Mouse (Mus musculus) MEL (cell line): ENCODE data around the gene Csad. TPM values are rescaled to one million over a fixed set of nuclear protein-coding genes. Genes with fewer than 3 reads are reported as not detected.

ENCODE experiments used
- DNase-seq: peaks from one replicate; pipeline ENCODE4 v3.0.0; 2011; ENCODE audit warnings: low read depth, low spot score
- H3K27ac ChIP-seq: 2 replicates; pipeline ENCODE4 v1.5.1; 2012; ENCODE audit warnings: low read depth, mild to moderate bottlenecking, control low read depth, low read length, moderate library complexity; ENCODE audit not compliant: control insufficient read depth
- H3K27me3 ChIP-seq, 2 experiments: fragments of 150-350 bp in 1 of 2; sonication (generic) in 1 of 2; 2 replicates each; pipeline ENCODE4 v1.6.1; 2012; ENCODE audit warnings: low read length in 2 of 2, mild to moderate bottlenecking in 2 of 2, improper control_type of control experiment in 1 of 2, moderate library complexity in 1 of 2; ENCODE audit not compliant: insufficient read depth in 2 of 2, control insufficient read depth in 1 of 2
- H3K36me3 ChIP-seq, 2 experiments: 2 replicates each; pipeline ENCODE4 v1.6.1; 2012 to 2014; ENCODE audit warnings: low read length in 2 of 2, improper control_type of control experiment in 1 of 2, inconsistent platforms in 1 of 2, mild to moderate bottlenecking in 1 of 2; ENCODE audit not compliant: insufficient read depth in 2 of 2, control insufficient read depth in 1 of 2
- H3K4me1 ChIP-seq, 2 experiments: fragments of 150-350 bp in 1 of 2; sonication (generic) in 1 of 2; 2 replicates each; pipeline ENCODE4 v1.6.1; 2012; ENCODE audit warnings: low read length in 2 of 2, improper control_type of control experiment in 1 of 2, mild to moderate bottlenecking in 1 of 2; ENCODE audit not compliant: insufficient read depth in 2 of 2, control insufficient read depth in 1 of 2
- H3K4me3 ChIP-seq, 2 experiments: fragments of 150-350 bp in 1 of 2; sonication (generic) in 1 of 2; 2 replicates each; pipeline ENCODE4 v1.5.1; 2012; ENCODE audit warnings: low read depth in 2 of 2, low read length in 2 of 2, mild to moderate bottlenecking in 2 of 2, moderate library complexity in 2 of 2, control low read depth in 1 of 2, improper control_type of control experiment in 1 of 2; ENCODE audit not compliant: control insufficient read depth in 1 of 2, insufficient read depth in 1 of 2
- H3K79me2 ChIP-seq: 2 replicates; pipeline ENCODE4 v1.6.1; 2012; ENCODE audit warnings: mild to moderate bottlenecking, low read length, moderate library complexity; ENCODE audit not compliant: control insufficient read depth, poor library complexity, insufficient read depth
- H3K9ac ChIP-seq: 2 replicates; pipeline ENCODE4 v1.6.1; 2012; ENCODE audit warnings: low read depth, mild to moderate bottlenecking, control low read depth, low read length, moderate library complexity; ENCODE audit not compliant: control insufficient read depth, poor library complexity, severe bottlenecking
- H3K9me3 ChIP-seq: fragments of 150-350 bp; sonication (generic); replicated peaks from 2 replicates; pipeline ENCODE4 v1.6.1; 2012; ENCODE audit warnings: mild to moderate bottlenecking, low read length, improper control_type of control experiment, moderate library complexity; ENCODE audit not compliant: insufficient read depth
- BHLHE40 ChIP-seq: IDR thresholded peaks from 2 replicates; pipeline ENCODE4 v1.6.1; 2012; ENCODE audit warnings: low read depth, mild to moderate bottlenecking, inconsistent platforms, low read length, improper control_type of control experiment, borderline replicate concordance
- CHD1 ChIP-seq: IDR thresholded peaks from 2 replicates; pipeline ENCODE4 v1.6.1; 2012; ENCODE audit warnings: low read depth, mild to moderate bottlenecking, inconsistent platforms, low read length, improper control_type of control experiment
- CTCF ChIP-seq, 3 experiments: IDR thresholded peaks in 2 of 3; conservative IDR thresholded peaks in 1 of 3; 2 replicates each; pipeline ENCODE4 v1.5.1; 2011 to 2012; ENCODE audit warnings: low read length in 3 of 3, low read depth in 2 of 3, mild to moderate bottlenecking in 2 of 3, improper control_type of control experiment in 1 of 3, inconsistent platforms in 1 of 3, mixed read lengths in 1 of 3, moderate library complexity in 1 of 3; ENCODE audit not compliant: control insufficient read depth in 1 of 3, insufficient read depth in 1 of 3, poor library complexity in 1 of 3, severe bottlenecking in 1 of 3
- E2F4 ChIP-seq: IDR thresholded peaks from 2 replicates; pipeline ENCODE4 v1.6.1; 2011; ENCODE audit warnings: low read depth, low read length, improper control_type of control experiment, borderline replicate concordance
- EP300 ChIP-seq, 2 experiments: IDR thresholded peaks; 2 replicates each; pipeline ENCODE4 v1.6.1; 2011; ENCODE audit warnings: improper control_type of control experiment in 2 of 2, low read length in 2 of 2, low read depth in 1 of 2, mild to moderate bottlenecking in 1 of 2
- ETS1 ChIP-seq: IDR thresholded peaks from 2 replicates; pipeline ENCODE4 v1.6.1; 2012; ENCODE audit warnings: low read depth, mild to moderate bottlenecking, inconsistent platforms, low read length, improper control_type of control experiment, moderate library complexity
- GABPA ChIP-seq: IDR thresholded peaks from 2 replicates; pipeline ENCODE4 v1.6.1; 2012; ENCODE audit warnings: low read depth, mild to moderate bottlenecking, inconsistent platforms, low read length, improper control_type of control experiment, moderate library complexity
- GATA1 ChIP-seq: IDR thresholded peaks from 2 replicates; pipeline ENCODE4 v1.6.1; 2011; ENCODE audit warnings: low read depth, low read length, improper control_type of control experiment
- HCFC1 ChIP-seq: IDR thresholded peaks from 2 replicates; pipeline ENCODE4 v1.6.1; 2012; ENCODE audit warnings: low read depth, mild to moderate bottlenecking, inconsistent platforms, low read length, improper control_type of control experiment, moderate library complexity
- KAT2A ChIP-seq: conservative IDR thresholded peaks from 2 replicates; pipeline ENCODE4 v1.6.1; 2012; ENCODE audit warnings: low read depth, low read length, improper control_type of control experiment, inconsistent platforms
- MAZ ChIP-seq: IDR thresholded peaks from 2 replicates; pipeline ENCODE4 v1.6.1; 2012; ENCODE audit warnings: low read depth, mild to moderate bottlenecking, inconsistent platforms, low read length, improper control_type of control experiment
- MYC ChIP-seq: IDR thresholded peaks from 2 replicates; pipeline ENCODE4 v1.6.1; 2011; ENCODE audit warnings: low read depth, mild to moderate bottlenecking, low read length, improper control_type of control experiment, moderate library complexity
- NELFE ChIP-seq: IDR thresholded peaks from 2 replicates; pipeline ENCODE4 v1.6.1; 2011; ENCODE audit warnings: low read depth, low read length, improper control_type of control experiment
- POLR2AphosphoS2 ChIP-seq: IDR thresholded peaks from 2 replicates; pipeline ENCODE4 v1.6.1; 2011; ENCODE audit warnings: low read length, improper control_type of control experiment
- POLR2AphosphoS5 ChIP-seq: IDR thresholded peaks from 2 replicates; pipeline ENCODE4 v1.6.1; 2012; ENCODE audit warnings: low read depth, borderline replicate concordance, mild to moderate bottlenecking, inconsistent platforms, low read length, moderate library complexity, mixed read lengths
- SIN3A ChIP-seq: IDR thresholded peaks from 2 replicates; pipeline ENCODE4 v1.6.1; 2012; ENCODE audit warnings: low read length, improper control_type of control experiment, inconsistent platforms
- TAL1 ChIP-seq: IDR thresholded peaks from 2 replicates; pipeline ENCODE4 v1.6.1; 2012; ENCODE audit warnings: mild to moderate bottlenecking, inconsistent platforms, low read length, moderate library complexity, mixed read lengths
- TBP ChIP-seq: IDR thresholded peaks from 2 replicates; pipeline ENCODE4 v1.8.0; 2011; ENCODE audit warnings: low read depth, low read length, improper control_type of control experiment
- TCF12 ChIP-seq: IDR thresholded peaks from 2 replicates; pipeline ENCODE4 v1.6.1; 2014; ENCODE audit warnings: low read depth, mild to moderate bottlenecking, inconsistent platforms, low read length, improper control_type of control experiment, moderate library complexity
- UBTF ChIP-seq: IDR thresholded peaks from 2 replicates; pipeline ENCODE4 v1.6.1; 2012; ENCODE audit warnings: low read depth, mild to moderate bottlenecking, inconsistent platforms, low read length, improper control_type of control experiment, moderate library complexity, borderline replicate concordance; ENCODE audit not compliant: insufficient read depth
- USF2 ChIP-seq, 2 experiments: IDR thresholded peaks; 2 replicates each; pipeline ENCODE4 v1.6.1; 2011 to 2012; ENCODE audit warnings: improper control_type of control experiment in 2 of 2, low read length in 2 of 2, borderline replicate concordance in 1 of 2, inconsistent platforms in 1 of 2, low read depth in 1 of 2, mild to moderate bottlenecking in 1 of 2; ENCODE audit not compliant: insufficient read depth in 1 of 2
- ZC3H11A ChIP-seq: IDR thresholded peaks from 2 replicates; pipeline ENCODE4 v1.6.1; 2012; ENCODE audit warnings: low read depth, mild to moderate bottlenecking, inconsistent platforms, low read length, improper control_type of control experiment
- ZKSCAN1 ChIP-seq: IDR thresholded peaks from 2 replicates; pipeline ENCODE4 v1.6.1; 2012; ENCODE audit warnings: low read depth, mild to moderate bottlenecking, inconsistent platforms, low read length, improper control_type of control experiment, moderate library complexity
- ZMIZ1 ChIP-seq: IDR thresholded peaks from 2 replicates; pipeline ENCODE4 v1.6.1; 2012; ENCODE audit warnings: low read depth, mild to moderate bottlenecking, inconsistent platforms, low read length, improper control_type of control experiment, moderate library complexity
- polyA plus RNA-seq, 2 experiments: library from polyadenylated mRNA; stranded (reverse) in 1 of 2; unstranded in 1 of 2; fragments of >175 nt in 1 of 2; fragments of >200 nt in 1 of 2; gene quantifications; 2 replicates each; pipeline versions ENCODE4 v1.2.1 to v1.2.4; 2012; ENCODE audit warnings: low replicate concordance in 2 of 2, low read depth in 1 of 2; ENCODE audit not compliant: insufficient read length in 2 of 2, insufficient read depth in 1 of 2, missing spikeins in 1 of 2
- total RNA-seq: library from RNA; depleted of rRNA; stranded (reverse); fragments of 300-350 nt; gene quantifications from 2 replicates; pipeline ENCODE4 v1.2.3, GENCODE M21; 2012

Csad gene
- total and polyA plus RNA-seq, 3 experiments = 4.1 to 10.5 TPM; not detected in 1

DNA sequence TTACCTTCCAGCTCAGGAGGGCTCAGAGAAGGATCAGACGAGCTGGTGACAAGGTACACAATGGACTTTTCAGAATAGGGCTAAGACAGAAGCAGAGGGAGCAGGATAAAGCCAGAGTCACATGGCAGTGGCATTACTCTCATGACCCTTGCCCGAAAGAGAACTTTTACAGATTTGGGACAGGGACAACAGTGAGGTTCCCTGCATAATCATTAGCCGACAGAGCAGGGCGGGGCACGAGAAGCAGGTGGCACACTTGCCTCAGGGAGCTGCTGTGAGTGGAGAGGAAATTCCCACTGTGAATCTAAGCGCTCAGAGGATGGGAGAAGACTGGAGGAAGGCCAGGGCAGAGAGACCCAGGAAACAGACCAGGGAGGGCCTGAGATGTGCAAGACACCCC, 15.6 kb downstream of the Csad start:
- no peak overlapping the region for H3K9ac ChIP-seq
- no peak for TF ChIP-seq NELFE
- TF ChIP-seq HCFC1 = no peak
- TF ChIP-seq ZC3H11A = no peak
- TF ChIP-seq TBP = no peak
- H3K9me3 ChIP-seq = no peaks in the 10 kb centered on the region
- no peak for DNase-seq
- no peaks in the 10 kb centered on the region for H3K79me2 ChIP-seq
- H3K27ac ChIP-seq = no peak overlapping the region
- H3K36me3 ChIP-seq = no peaks in the 10 kb centered on the region
- H3K27me3 ChIP-seq = no peaks in the 10 kb centered on the region
- 0 out of 4 replicates have a peak, but pooled peaks cover 0 to 7% of the 10 kb centered on the region in 2 experiments for H3K4me1 ChIP-seq
- H3K4me3 ChIP-seq = no peak overlapping the region

DNA sequence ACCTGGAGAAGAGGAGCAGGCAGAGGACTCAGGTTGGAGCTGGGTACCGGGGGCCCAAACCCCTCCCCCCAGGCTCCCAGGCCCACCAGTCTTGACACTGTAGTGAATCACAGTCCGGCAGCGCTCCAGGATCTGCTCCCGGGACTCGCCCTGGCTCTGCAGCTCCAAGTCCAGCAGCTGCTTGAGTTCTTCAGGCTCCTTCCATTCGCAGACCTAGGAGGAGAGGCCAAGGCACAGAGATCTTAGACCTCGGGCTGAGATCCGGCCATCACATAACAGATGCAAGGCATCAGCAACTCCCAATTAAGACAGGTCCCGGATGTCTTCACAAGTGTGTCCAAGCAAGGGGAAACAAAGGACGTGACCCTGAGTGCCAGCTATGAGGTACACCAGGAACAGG, 16.4 kb downstream of the Csad start:
- H3K9ac ChIP-seq = no peak overlapping the region
- H3K27ac ChIP-seq = no peak overlapping the region
- DNase-seq = no peak
- no peaks in the 10 kb centered on the region for H3K9me3 ChIP-seq
- H3K27me3 ChIP-seq = no peaks in the 10 kb centered on the region
- H3K4me3 ChIP-seq = no peak overlapping the region
- H3K79me2 ChIP-seq = no peaks in the 10 kb centered on the region
- H3K4me1 ChIP-seq = 0 out of 4 replicates have a peak, but pooled peaks cover 0 to 5% of the 10 kb centered on the region in 2 experiments
- H3K36me3 ChIP-seq = no peaks in the 10 kb centered on the region
- TF ChIP-seq ZKSCAN1 (no peak), CTCF (IDR thresholded peaks at IDR 0.05 in 2 of 3, conservative IDR thresholded peaks at IDR 0.05 in 1 of 3; ENCODE audit: control insufficient read depth in 1 of 3, insufficient read depth in 1 of 3, low read depth in 2 of 3, low read length in 3 of 3, poor library complexity in 1 of 3, severe bottlenecking in 1 of 3) (no peak), USF2 (IDR thresholded peaks at IDR 0.05; ENCODE audit: borderline replicate concordance in 1 of 2, insufficient read depth in 1 of 2, low read depth in 1 of 2, low read length in 2 of 2) (no peak), BHLHE40 (no peak), TAL1 (no peak), GATA1 (no peak), SIN3A (no peak), MAZ (no peak)
- TF ChIP-seq, all 39 proteins: peak for 0

DNA sequence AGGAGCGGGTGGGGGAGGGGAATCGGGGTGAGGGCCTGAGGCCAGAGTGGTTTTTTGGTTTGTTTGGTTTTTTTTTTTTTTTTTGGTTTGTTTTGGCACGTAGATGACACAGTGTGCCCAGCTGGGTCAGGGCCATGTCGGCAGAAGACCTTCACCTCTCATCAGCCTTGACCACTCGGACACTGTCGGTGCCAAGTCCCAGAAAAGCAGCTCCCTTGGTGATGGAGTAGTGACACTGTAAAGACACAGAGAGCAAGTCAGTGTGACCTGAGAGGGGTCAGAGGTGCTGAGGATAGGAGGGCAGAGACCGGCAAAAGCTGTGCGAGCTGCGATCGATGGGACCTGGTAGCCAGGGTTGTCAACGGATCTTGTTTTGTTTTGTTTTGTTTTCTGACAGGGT, 18.3 kb downstream of the Csad start:
- H3K27me3 ChIP-seq = no peaks in the 10 kb centered on the region
- H3K36me3 ChIP-seq = no peaks in the 10 kb centered on the region
- no peak overlapping the region for H3K9ac ChIP-seq
- no peaks in the 10 kb centered on the region for H3K79me2 ChIP-seq
- TF ChIP-seq TAL1 (no peak), GABPA (no peak), SIN3A (no peak), ZKSCAN1 (no peak), POLR2AphosphoS5 (no peak), TCF12 (no peak), CHD1 (no peak), POLR2AphosphoS2 (no peak), MYC (no peak), UBTF (no peak), ZMIZ1 (no peak), ETS1 (no peak), MAZ (no peak), E2F4 (no peak), ZC3H11A (no peak), EP300 (IDR thresholded peaks at IDR 0.05; ENCODE audit: low read depth in 1 of 2, low read length in 2 of 2) (no peak), KAT2A (no peak), NELFE (no peak)
- DNase-seq = no peak
- no peaks in the 10 kb centered on the region for H3K9me3 ChIP-seq
- no peaks in the 10 kb centered on the region for H3K4me1 ChIP-seq
- H3K27ac ChIP-seq = no peak overlapping the region
- H3K4me3 ChIP-seq = no peak overlapping the region
